Mouse (Mus musculus): ENCODE results near the gene Prkcsh.

DNA sequence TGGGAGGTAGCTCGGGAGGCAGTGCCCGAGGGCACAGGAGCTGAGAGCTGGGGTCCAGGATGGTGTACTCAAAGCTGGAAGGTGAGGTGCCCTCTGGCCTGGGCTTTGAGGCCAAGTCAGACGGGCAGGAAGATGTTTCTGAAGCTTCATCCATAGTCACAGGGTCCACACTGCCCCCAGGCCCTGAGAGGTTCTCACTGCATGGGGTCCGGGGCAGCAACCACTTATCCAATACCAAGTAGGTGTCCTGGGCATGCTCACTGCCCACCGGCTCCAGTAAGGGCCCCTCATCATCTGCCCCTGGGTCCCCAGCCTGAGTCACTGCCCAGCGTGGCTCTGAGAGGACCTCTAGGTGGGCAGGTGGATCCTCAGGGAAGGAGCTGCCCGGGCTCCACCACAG lies 43.4 kb upstream of the Prkcsh start:
- TF ChIP-seq EP300 (IDR thresholded peaks at IDR 0.05; ENCODE audit: low read depth in 1 of 2, low read length in 2 of 2) (no peak), POLR2A (IDR thresholded peaks at IDR 0.05; ENCODE audit: control insufficient read depth in 1 of 2, insufficient read depth in 1 of 2, low read depth in 1 of 2, low read length in 2 of 2, poor library complexity in 1 of 2) (no peak), SMC3 (IDR thresholded peaks at IDR 0.05; ENCODE audit: low read depth, low read length) (no peak), JUND (IDR thresholded peaks at IDR 0.05; ENCODE audit: low read depth, low read length) (no peak), NRF1 (IDR thresholded peaks at IDR 0.05; ENCODE audit: insufficient read depth, low read depth, low read length, poor library complexity, severe bottlenecking) (no peak), MAX (IDR thresholded peaks at IDR 0.05; ENCODE audit: low read length) (no peak), MAFK (IDR thresholded peaks at IDR 0.05; ENCODE audit: borderline replicate concordance, low read depth, low read length) (no peak), CTCF (IDR thresholded peaks at IDR 0.05 in 2 of 3, conservative IDR thresholded peaks at IDR 0.05 in 1 of 3; ENCODE audit: control insufficient read depth in 1 of 3, insufficient read depth in 1 of 3, low read depth in 2 of 3, low read length in 3 of 3, poor library complexity in 1 of 3, severe bottlenecking in 1 of 3) (no peak), GATA1 (IDR thresholded peaks at IDR 0.05; ENCODE audit: low read depth, low read length) (no peak), ZC3H11A (IDR thresholded peaks at IDR 0.05; ENCODE audit: low read depth, low read length) (no peak), MEF2A (IDR thresholded peaks at IDR 0.05; ENCODE audit: extremely low read depth, insufficient replicate concordance, low read depth, low read length, poor library complexity, severe bottlenecking) (no peak), BHLHE40 (IDR thresholded peaks at IDR 0.05; ENCODE audit: borderline replicate concordance, low read depth, low read length) (no peak)

Data from MEL (cell line).